Mouse (Mus musculus): ENCODE data around the gene Hist1h3f. TPM values are rescaled to one million over a fixed set of nuclear protein-coding genes. Genes with fewer than 3 reads are reported as not detected.
A peak's percentile ranks its signal among the peaks of the same experiment; 100 is the strongest.

The Hist1h3f gene
- total RNA-seq (2021): 10 to 100 TPM; 16.2 to 17.4 TPM

DNA sequence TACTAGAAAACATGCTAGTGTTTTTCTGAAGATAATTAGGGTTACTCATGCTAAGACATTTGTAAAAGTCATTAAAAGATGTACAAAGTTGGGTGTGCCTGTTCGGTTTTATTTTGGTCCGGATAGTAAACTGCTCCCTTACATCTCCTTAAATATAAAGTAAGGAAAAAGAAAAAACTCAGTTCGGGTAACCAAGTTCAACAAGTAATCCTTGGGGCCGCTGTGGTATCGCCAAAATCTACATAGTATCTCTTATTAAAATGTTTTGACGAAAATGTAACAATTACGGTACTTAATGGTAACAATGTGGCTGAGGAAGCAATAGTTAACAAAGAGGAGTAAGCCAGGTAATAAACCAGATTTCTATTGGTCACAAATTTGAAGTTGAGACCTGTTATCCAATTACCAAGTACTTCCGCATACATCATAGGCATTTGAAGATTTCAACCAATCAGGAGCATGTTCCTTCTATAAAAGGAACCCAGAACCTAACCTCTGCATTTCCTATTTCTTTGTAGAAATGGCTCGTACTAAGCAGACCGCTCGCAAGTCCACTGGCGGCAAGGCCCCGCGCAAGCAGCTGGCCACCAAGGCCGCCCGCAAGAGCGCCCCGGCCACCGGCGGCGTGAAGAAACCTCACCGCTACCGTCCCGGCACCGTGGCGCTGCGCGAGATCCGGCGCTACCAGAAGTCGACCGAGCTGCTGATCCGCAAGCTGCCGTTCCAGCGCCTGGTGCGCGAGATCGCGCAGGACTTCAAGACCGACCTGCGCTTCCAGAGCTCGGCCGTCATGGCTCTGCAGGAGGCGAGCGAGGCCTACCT, at the start of gene Hist1h3f:
TSS of gene Hist1h3f (plus strand) at position 88 of the 822 bp plus-strand sequence.
- peak; percentile 68 to 79 for DNase-seq

DNA sequence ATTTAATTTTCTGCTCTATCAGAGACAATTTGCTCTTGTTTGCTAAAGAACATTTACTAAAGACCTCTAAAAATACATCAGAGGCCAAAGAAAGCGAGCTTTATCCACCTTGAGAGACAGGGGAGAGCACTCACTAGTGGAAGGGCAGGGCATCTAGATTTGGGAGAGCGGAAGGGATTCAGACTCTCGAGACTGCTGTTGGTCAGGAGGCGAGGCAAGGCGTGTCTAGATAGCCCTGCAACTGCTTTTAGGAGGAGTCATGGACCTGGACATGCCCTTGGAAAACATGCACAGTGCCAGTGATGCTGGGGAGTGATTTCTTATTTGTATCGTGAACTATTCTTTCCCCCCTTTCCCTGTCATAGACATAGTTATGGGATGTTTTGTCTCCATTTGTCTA, 48.3 kb upstream of the Hist1h3f start:
- no peak for DNase-seq

DNA sequence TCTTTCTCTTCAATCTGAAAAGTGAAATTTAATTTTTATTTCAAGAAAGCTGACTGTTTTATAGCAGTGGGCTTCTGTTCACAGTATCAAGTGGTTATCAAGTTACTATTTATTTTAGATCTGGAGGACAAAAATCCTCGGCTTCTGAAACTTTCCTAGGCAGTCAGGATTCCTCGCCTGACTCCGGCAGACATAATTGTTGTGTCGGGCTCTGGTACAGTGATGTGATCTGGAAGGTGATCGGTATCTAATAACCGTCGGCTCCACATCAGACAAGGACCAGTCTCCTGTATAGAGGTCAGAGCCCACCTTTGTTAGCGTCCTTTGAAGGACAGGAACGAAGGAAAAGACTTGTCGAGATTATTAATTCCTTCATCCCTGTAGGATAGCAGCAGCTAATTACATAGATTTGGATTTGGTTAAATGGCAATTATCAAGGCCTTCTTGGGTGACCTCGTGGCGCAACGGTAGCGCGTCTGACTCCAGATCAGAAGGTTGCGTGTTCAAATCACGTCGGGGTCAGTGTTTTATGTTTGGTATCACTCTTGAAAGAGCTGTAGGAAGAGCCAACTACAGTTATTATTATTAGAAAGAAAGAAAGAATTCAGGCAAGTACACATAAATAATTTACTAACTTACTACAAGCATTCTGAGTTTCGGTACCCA, 46.1 kb upstream of the Hist1h3f start:
- peak; percentile 42 to 62 for DNase-seq

DNA sequence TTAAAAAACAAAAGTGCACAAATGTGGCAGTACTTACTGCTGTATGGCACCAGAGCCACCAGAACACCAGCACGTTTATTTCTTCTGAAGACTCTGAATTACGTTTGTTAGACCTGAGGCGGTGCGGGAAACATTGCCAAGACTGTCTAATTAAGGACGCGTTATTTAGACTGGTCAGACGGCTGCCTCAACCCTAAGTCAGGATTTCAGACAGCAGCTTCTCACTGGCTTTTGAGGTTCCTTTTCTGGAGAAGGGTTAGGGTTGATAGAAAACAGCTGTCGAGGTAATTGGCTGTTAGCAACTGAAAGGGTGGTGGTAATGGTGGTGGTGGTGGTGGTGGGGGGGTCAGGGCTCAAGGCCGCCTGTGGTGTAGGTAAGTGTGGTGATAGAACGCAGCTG, 45.2 kb upstream of the Hist1h3f start:
- DNase-seq: no peak

DNA sequence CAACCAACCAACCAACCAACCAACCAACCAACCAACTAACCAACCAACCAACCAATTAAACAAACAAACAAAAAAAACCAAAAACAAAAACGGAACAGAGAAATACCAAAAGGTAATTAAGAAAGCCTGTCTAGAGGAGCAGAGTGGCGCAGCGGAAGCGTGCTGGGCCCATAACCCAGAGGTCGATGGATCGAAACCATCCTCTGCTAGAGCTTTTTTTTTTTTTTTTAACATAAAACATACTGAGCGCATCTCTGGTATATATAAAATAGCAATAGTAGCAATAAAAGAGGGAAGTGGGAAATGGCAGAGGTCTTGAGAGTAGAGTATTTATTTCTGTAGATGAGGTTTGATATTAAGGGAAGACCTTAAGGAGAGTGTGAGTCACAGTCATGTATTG, 43.9 kb upstream of the Hist1h3f start:
- no peak for DNase-seq

DNA sequence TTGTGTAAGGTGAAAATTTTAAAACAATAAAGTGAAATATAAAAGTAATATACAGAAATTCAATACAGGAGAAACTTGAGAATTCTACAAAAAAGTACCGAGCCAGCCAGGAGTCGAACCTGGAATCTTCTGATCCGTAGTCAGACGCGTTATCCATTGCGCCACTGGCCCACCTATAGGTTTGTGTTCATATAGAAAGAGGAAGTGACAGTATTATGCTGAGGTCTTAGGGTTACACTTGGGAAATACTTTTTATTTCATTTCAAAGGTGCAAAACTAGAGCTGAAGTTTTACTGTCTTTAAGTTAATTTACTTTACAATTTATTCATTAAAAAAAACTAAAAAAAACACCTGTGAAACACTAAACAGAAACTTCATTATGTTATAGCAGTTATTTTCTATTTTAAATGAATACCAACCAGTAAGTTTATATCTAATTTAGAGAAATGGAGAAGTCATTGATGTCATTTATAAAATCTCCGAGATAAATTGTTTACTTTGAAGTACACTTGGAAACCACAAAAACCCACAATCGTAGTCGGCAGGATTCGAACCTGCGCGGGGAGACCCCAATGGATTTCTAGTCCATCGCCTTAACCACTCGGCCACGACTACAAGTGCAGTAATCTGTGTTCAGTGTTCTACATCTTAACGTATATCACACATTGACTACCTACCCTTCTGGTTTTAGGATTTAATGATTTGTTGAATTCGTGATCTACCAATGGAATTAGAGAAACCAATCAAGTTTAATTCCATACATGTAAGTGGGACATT, 43.2 kb upstream of the Hist1h3f start:
- DNase-seq: peak; percentile 63 to 78

DNA sequence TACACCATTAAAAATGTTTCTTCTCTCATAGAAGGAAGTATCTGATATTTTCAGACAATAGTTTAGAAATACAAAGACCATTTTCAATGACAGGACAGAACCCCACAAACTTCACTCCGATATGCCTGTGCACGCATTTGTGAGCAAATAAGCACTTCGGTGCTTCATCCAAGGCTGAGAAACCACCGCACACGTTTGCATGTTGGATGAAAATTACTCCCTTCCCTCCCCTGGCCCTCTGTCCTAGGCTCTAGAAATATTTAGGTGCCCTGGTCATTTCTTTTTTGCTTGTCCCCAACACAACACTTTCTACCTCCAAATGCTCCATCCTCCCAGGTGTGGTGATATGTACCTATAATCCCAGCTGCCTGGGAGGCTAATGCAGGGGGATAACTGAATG, 42.3 kb upstream of the Hist1h3f start:
- DNase-seq: no peak

DNA sequence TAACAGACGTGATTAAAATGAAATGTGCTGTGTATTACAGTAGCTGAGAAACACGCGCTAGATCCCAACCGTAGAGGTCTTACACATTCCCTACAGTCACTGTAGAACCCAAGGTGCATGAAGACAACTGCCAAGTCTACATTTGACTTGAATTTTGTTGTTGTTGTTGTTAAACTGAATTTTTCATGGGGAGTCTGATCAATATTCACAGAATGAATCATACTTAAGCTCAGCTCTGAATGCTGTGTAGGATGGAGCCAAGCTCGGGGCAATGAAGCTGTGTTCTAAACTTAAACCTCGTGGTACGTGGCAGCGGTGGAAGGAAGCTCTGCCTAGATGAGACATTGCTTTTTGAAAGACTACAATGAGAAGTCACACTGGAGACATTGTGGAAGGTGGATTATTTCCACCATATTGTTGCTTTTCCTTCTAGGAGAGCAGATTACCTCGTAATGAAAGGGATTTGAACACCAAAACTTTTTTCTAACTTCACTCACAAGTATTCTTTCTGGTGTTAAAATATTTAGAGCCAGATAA, 41.8 kb upstream of the Hist1h3f start:
- DNase-seq: no peak

DNA sequence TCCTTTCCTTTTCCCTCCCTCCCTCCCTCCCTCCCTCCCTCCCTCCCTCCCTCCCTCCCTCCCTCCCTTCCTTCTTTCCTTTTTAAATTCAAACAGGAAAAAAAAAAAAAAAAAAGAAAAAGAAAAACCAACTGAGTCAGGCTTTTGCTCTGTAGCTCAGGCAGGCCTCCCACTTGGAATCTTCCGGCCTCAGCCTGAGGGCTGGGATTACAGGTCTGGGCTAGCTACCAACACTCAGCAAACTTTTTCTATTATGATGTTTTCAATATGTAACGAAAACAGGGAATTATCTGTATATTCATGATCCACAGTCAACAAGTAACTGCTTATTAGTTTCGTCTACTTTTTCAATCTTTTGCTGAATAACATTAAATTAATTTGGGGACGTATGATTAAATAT, 40.9 kb upstream of the Hist1h3f start:
- no peak for DNase-seq

DNA sequence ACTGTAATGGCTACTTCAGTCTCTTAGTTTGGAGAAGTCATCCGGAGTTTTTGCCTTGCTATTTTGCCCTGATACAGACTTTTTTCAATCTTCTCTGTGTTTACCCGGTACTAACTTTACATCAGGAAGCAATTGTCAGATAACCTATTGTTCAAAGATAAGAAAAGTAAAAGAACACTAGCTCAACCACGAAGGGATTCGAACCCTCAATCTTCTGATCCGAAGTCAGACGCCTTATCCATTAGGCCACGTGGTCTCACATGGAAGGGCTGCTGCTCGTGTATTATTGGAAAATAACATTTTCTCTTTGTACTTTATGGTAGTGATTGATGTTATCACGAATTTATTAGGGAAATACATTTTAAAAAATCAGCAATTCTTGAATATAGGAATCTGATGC, 40.1 kb upstream of the Hist1h3f start:
- peak in 1 of 2 experiments; percentile 44 for DNase-seq

DNA sequence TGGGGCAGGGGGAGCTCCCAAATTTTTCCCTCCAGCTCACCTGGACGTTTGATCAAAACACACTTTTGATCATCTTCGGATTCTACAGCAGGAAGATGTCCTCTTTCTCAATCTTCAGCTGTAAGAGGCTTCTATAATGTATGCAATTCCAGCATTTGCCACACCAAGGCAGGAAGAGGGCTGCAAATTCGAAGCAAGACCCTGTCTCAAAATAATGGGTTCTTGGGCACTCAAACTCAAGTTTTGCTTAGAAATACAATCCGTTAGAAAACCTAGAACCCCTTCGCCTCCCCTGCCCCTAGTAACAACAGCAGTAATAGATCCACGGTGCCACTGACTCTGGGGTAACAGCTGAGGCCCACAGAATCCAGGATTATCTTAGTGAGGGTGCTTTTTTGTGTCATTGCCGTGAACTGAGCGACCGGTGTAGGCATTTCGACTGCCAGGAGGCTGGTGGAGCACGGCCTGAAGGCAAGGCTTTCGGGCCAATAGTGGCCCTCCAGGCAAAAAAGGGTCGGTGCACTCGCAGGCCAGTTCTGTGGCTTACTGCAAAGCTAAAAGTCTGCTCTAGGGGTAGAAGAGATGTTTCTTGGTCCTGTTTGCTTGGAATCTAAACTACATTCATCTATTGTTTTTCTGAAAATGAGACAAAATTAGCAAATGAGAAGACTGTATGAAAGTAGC, 38.0 kb upstream of the Hist1h3f start:
- DNase-seq: no peak

DNA sequence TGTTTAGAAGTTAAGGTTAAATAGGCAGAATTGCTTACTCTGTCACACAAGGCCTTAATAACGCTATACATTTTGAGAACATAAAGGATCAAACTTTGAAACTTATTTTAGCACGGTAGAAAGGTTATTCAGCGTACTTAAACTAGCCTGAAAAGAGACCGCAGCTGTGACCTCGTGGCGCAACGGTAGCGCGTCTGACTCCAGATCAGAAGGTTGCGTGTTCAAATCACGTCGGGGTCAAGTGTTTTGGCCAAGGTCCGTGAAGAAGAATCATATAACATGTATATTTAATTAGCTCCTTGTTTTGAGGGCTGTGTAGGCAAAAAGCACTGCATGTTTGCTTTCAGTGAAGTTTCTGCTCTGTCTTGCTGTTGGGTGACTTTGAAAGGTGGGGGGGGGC, 37.5 kb upstream of the Hist1h3f start:
- DNase-seq: no peak

DNA sequence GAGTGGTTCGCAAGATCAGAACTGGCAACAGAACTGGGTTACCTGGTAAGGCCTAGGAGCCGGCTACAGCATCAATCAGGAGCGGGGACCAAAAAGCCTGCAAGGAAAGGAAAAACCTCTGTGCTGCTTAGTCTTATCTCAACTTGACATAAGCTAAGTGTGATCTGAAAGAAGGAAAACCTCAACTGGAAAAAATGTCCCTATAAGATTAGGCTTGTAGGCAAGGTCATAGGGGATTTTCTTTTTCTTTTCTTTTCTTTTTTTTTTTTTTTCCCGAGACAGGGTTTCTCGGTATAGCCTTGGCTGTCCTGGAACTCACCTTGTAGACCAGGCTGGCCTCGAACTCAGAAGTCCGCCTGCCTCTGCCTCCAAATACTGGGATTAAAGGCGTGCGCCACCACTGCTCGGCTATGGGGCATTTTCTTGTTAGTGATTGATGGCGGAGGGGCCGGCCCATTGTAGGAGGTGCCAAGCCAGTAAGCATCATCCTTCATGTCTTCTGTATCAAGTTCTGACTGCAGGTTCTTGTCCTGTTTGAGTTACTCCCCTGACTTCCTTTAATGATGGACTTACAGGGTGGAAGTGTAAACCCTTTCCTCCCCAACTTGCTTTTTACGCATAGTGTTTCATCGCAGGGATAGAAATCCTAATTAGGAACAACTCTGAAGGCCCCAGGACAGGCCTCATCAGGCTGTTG, 36.9 kb upstream of the Hist1h3f start:
- DNase-seq: no peak

DNA sequence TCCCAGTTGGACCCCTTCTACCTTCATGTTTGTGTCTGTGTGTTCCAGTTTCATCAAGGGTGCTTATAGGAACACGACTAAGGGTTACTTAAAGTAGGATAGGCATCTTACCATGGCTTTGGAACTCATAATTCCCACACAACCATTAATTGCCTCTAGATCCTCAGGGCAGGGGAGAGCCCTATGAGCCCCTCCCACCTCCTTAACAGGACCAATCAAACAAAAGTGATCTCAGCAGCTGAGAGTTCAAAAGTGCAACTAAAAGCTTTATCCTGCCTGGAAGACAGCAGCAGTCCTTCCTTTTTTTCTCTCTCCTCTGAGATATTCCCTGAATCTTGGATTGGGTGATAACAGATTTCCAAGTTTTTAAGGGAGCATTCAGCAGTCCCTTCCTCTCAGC, 33.7 kb upstream of the Hist1h3f start:
- DNase-seq: no peak

DNA sequence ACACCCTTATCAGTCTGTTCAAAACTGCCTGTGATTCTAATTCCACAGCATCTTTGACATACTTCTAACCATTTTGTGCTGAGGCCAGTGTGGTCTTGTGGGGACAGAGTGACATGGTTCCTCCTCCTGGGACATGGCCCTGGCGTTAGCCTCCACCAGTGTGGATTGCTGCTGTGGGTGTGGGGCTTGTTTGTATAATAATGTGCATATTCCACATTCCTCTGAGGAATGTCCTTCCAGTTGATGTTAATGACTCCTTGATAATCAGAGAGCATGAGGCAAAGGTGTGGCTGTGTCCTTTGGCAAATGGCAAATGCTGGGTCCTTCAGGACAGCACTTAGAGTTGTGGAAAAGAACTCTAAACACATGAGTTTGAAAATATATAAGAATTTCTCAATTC, 30.3 kb upstream of the Hist1h3f start:
- no peak for DNase-seq

DNA sequence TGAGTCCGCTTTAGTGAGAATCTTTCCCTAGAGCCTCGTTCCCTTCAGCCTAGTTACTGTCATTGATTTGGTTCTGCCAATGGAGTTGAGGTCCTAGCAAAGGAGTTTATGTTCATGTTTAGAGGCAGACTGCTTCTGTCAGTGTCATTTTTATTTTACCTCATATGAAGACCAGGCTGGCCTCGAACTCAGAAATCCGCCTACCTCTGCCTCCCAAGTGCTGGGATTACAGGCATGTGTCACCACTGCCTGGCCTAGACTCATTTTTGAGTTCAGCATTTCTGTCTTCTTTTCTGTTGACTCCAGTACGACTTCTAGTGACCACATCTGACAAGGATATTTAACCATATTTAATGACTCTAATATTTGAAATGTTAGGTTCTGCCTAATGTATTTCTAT, 28.6 kb upstream of the Hist1h3f start:
- DNase-seq: no peak

DNA sequence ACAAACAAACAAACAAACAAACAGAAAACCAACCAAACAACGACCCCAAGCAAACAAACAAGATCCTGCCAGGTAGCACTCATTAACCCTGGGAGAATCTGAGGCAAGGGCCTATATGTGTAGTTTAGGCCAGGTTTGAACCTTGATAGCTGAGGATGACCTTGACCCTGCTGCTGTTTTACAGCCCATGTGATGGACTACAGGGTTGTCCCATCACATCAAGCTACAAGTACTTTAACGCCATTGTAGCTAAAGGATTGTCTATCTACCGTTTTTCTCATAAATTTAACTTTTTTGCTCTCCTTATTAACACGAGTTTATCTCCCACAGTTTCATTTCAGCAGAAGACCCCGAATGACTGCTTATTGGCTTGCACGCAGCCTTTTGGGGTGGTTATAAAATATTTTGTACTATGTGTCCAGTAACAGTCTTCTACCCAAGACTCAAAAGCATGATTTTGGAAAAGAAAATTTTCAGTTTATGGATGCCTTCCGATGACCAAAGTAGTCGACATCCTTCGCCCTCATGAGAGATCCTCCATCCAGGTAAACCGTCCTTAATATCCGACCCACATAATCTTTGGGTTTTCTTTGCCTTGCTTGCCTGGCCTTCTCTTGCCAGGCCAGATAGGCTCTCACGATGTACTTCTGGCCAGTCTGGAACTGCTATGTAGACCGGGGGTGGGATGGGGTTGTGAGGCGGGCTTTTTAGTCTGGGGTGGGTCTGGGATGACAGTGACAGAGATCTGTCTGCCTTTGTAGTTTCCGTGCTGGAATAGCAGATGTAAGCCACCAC, 27.8 kb upstream of the Hist1h3f start:
- DNase-seq: no peak

DNA sequence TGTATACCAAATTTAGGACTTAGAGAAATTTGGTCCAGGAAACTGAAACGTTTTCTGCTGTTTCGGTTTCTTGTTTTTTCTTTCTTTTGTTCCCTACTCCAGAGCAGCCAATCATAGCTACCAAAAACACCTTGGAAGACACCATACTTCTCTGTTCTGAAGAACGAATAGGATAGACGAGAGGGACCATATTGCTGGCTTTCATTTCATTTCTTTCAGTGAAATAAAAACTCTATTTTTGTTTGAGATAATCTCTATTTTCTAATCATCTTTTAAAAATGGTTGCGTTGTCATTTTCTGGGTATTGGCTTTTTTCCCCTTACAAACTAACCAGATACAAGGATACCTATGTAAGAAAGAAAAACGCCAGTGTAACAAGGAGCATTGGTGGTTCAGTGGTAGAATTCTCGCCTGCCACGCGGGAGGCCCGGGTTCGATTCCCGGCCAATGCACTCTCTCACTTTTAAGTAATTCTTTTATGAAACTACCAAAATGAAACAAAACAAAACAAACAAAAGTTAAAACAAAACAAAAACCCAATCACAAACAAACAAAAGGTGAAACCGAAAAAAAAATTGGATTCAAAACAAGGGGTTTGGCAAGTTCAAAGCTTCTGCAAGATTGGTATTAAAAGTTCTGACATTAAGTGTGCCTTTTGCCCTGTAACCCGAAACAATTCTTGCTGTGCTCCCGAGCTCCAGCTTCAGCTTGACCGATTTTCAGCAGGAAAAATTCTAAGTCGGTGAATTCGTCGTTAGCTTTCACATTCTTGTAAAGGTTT, 26.8 kb upstream of the Hist1h3f start:
- peak; percentile 65 to 71 for DNase-seq

DNA sequence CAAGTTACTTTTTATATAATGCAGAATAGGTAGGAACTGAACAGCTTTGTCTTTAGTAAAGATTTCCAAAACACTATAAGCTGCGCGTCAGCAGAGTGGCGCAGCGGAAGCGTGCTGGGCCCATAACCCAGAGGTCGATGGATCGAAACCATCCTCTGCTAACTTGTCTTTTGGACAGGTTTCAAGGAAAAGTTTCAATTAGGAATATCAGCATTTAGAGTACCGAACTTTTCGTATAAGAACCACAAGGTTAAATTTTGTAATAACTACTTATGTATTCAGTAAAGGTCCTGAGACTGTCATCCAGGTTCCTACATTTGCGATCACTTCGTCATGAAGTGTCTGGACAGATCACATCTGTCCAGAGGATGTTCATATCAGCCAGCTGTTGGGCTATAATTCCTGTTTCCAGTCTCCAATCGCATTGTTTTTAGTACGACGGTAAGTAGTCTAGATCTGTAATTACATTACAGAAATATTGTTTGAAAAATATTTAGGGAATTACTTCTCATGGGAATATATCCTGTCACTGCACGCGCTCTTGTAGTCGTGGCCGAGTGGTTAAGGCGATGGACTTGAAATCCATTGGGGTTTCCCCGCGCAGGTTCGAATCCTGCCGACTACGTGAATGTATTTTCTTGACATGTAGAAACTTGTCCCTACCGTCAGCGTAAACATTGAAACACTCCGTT, 26.1 kb upstream of the Hist1h3f start:
- DNase-seq: peak; percentile 88 to 89

DNA sequence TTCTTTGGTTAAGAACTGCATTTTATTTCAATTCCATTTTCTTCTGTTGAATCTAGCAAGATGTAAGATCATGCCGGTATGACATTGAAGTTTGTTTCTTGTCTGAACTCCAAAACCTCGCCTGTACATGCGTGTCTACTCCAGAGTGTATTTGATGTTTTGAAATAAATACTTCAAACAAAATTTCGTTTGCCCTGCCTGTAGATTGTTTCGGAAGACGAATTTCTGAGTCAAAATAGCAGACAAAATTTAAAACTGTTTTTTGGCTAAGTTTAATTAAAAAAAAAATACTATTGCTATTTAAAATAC, 25.6 kb upstream of the Hist1h3f start:
- no peak for DNase-seq

Data from layer of hippocampus, postnatal 36 days (tissue).